9 mouse cellular contexts compared by ENCODE assay signal in the genomic region with DNA sequence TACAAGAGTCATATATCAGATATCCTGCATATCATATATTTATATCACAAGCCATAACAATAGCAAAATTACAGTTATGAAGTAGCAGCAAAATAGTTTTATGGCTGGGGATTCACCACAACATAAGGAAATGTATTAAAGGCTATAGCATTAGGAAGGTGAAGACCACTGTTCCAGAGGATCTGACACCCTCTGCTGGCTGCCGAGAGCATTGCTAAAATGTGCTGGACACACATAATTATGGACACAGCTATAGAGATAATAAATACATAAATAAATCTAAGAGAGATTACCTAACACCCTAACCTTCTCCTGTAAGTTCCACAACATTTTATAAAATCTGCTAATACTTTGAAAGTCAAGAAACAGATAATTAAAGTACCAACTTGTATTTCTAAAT.
DNase-seq lines count a peak whose midpoint lies in the region; ATAC-seq lines count a peak whose summit lies in the region.
"Had no signal": no experiment of that assay in that cellular context is flagged by ENCODE, and none has a peak within 500 bp of the region (broad histone marks: within the 10 kb centered on the region; RNA-seq: fewer than 3 reads in every experiment).

No protein-coding gene starts in this region.

- DNase-seq in forebrain, embryonic 10.5 days (ENCODE audit: extremely low spot score, low spot score), result peak; percentile 40
- peak; percentile 30 for DNase-seq in ES-CJ7 (ENCODE audit: low read depth, low spot score)
- peak; percentile 42 for DNase-seq in embryo, embryonic 9.5 days (ENCODE audit: extremely low spot score)
- DNase-seq in layer of hippocampus, postnatal 36 days, result peak; percentile 12 to 42
- DNase-seq in testis, postnatal 14 days (ENCODE audit: low spot score), result peak; percentile 11

- ATAC-seq in forebrain, embryonic 15.5 days (replicated peaks), result no peak
- peak; percentile 34 to 50; a peak in 1 of 4 replicates for ATAC-seq in hematopoietic stem cell, adult 5-6 weeks (replicated peaks in 1 of 2; ENCODE audit: insufficient read depth in 1 of 2, low FRiP score in 2 of 2, low TSS enrichment in 1 of 2, low read depth in 1 of 2, poor library complexity in 2 of 2, severe bottlenecking in 2 of 2)
- ATAC-seq in megakaryocyte progenitor cell, adult 5-6 weeks (replicated peaks; ENCODE audit: poor library complexity), result peak; percentile 69

- H3K36me3 ChIP-seq in forebrain, embryonic 10.5 days (replicated peaks), result no peaks in the 10 kb centered on the region
- H3K36me3 ChIP-seq in forebrain, embryonic 15.5 days, result no peaks in the 10 kb centered on the region
- H3K36me3 ChIP-seq: stomach, embryonic 15.5 days had no signal

- WGBS in forebrain, embryonic 10.5 days, result 23% methylated on average over 1 of the region's 1 CpGs
- WGBS in forebrain, embryonic 15.5 days, result 32% methylated on average over 1 of the region's 1 CpGs

- H3K27me3 ChIP-seq in forebrain, embryonic 10.5 days (ENCODE audit: poor library complexity, severe bottlenecking), result no peaks in the 10 kb centered on the region
- no peaks in the 10 kb centered on the region for H3K27me3 ChIP-seq in forebrain, embryonic 15.5 days
- H3K27me3 ChIP-seq: stomach, embryonic 15.5 days had no signal

- H3K4me1 ChIP-seq in forebrain, embryonic 10.5 days, result no peaks in the 10 kb centered on the region
- no peaks in the 10 kb centered on the region for H3K4me1 ChIP-seq in forebrain, embryonic 15.5 days

- H3K9me3 ChIP-seq in forebrain, embryonic 10.5 days, result no peaks in the 10 kb centered on the region
- no peaks in the 10 kb centered on the region for H3K9me3 ChIP-seq in forebrain, embryonic 15.5 days
- H3K9me3 ChIP-seq: stomach, embryonic 15.5 days had no signal

- no peak overlapping the region for H3K9ac ChIP-seq in forebrain, embryonic 15.5 days (replicated peaks)
- H3K9ac ChIP-seq: stomach, embryonic 15.5 days had no signal

- no peak overlapping the region for H3K4me3 ChIP-seq in forebrain, embryonic 10.5 days
- no peak overlapping the region for H3K4me3 ChIP-seq in forebrain, embryonic 15.5 days
- H3K4me3 ChIP-seq: stomach, embryonic 15.5 days had no signal

- no peak overlapping the region for H3K27ac ChIP-seq in forebrain, embryonic 10.5 days
- H3K27ac ChIP-seq in forebrain, embryonic 15.5 days (replicated peaks), result no peak overlapping the region
- H3K27ac ChIP-seq: stomach, embryonic 15.5 days had no signal

- no peak overlapping the region for H3K4me2 ChIP-seq in forebrain, embryonic 15.5 days (replicated peaks)
- H3K4me2 ChIP-seq: stomach, embryonic 15.5 days had no signal
